Mouse (Mus musculus): ENCODE data around the gene Tmem144. TPM values are rescaled to one million over a fixed set of nuclear protein-coding genes. Genes with fewer than 3 reads are reported as not detected.

The Tmem144 gene
- 0.75 and 1.8 TPM in 2 replicates for polyA plus RNA-seq (2015; fragmentation: Nextera tagmentation; extraction: Ambion mirVana)

DNA sequence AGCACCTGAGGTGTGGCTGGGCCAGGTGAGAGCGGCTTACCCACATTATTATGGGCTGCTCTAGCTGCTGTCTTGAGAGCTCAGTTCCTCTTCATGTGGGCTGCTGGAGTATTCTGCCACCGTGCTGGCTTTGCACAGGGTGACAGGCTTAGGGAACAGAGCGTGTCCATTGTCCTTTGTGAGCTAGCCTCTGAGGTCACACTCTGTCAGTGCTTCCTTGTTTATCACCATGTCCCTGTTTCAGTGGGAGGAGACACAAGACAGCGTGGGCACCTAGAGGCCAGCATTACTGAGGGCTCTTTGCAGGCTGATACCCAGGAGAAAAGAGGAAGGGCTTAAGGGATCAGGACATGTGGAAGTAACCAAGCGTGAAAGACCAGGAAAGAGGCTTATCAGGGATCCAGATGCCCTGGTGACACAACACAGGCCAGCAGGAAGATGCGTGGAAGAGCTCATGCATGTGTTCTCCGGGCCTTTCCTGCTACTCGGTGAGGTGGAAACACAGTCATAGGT, at the start of gene Tmem144:
Gene Tmem144, minus strand, starts transcription at position 120 of the 513 bp plus-strand sequence.

DNA sequence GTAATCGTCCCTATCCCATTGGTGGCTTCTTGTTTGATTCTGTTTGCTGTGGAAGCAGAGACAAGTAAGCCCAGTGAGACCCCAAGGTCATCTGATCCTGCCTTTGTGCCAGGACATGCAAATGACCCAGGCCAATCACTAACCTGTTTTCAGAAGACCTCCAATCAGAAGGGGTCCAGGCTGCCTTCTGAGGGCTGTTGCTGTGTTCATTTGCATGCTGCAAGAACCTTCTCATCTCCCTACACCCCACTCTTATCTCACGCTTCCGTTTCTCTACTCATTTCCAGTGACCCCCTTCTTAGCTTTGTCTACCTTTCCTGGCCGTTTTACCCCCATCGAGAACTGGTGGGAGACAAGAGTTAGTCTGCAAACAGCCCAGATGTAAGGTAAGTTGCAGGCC, 31.7 kb upstream of the Tmem144 start, which contains the start of gene Fam198b:
Gene Fam198b, plus strand, starts transcription at position 229 of the 400 bp plus-strand sequence.

Other genes with a start within 250 kb of the Tmem144 start
- gene 4930579G24Rik, start 223.7 kb downstream of the Tmem144 start, polyA plus RNA-seq (2015; fragmentation: Nextera tagmentation; extraction: Ambion mirVana) = 25.0 and 30.7 TPM in 2 replicates
- gene Etfdh, start 223.3 kb downstream of the Tmem144 start, polyA plus RNA-seq (2015; fragmentation: Nextera tagmentation; extraction: Ambion mirVana) = 40.9 and 44.1 TPM in 2 replicates
- not detected in 2 replicates for gene Rxfp1, start 114.9 kb downstream of the Tmem144 start, polyA plus RNA-seq (2015; fragmentation: Nextera tagmentation; extraction: Ambion mirVana)
- 12.8 and 14.1 TPM in 2 replicates for gene Fam198b, start 31.8 kb upstream of the Tmem144 start, polyA plus RNA-seq (2015; fragmentation: Nextera tagmentation; extraction: Ambion mirVana)